19 mouse cellular contexts compared by ENCODE assay signal in genomic region chr2:148864966-148865365, GRCm38 (mm10). TPM values are rescaled to one million over a fixed set of nuclear protein-coding genes. Genes with fewer than 3 reads are reported as not detected.
DNase-seq lines count a peak whose midpoint lies in the region; ATAC-seq lines count a peak whose summit lies in the region.
"Had no signal": no experiment of that assay in that cellular context is flagged by ENCODE, and none has a peak within 500 bp of the region (broad histone marks: within the 10 kb centered on the region; RNA-seq: fewer than 3 reads in every experiment).

Gene 9230104L09Rik, minus strand, starts transcription at chr2:148865038.

- H3K27ac ChIP-seq in heart, embryonic 10.5 days, result peak within 1 kb of the TSS; percentile 69
- no peak within 1 kb of the TSS for H3K27ac ChIP-seq in lung, embryonic 15.5 days
- H3K27ac ChIP-seq in forebrain, embryonic 15.5 days (replicated peaks), result no peak within 1 kb of the TSS
- H3K27ac ChIP-seq: liver, embryonic 12.5 days; neural tube, embryonic 12.5 days had no signal

- DNase-seq in heart, adult 9 months (ENCODE audit: low spot score in 2 of 2), result peak; percentile 57 to 68
- no peak for DNase-seq in heart, postnatal 36 days
- peak; percentile 42 for DNase-seq in NIH3T3 (ENCODE audit: low read depth)
- no peak for DNase-seq in heart, embryonic 10.5 days (ENCODE audit: low spot score)
- DNase-seq: adrenal gland, adult 2 months; cerebellum, adult 9-11 months; kidney, adult 9 months; layer of hippocampus, adult 9-11 months; retina, postnatal 1 day; thymus, adult 18-20 months had no signal

- no peak within 1 kb of the TSS for H3K4me2 ChIP-seq in lung, embryonic 15.5 days
- no peak within 1 kb of the TSS for H3K4me2 ChIP-seq in forebrain, embryonic 15.5 days (replicated peaks)
- H3K4me2 ChIP-seq: liver, embryonic 12.5 days; neural tube, embryonic 12.5 days had no signal

- H3K27me3 ChIP-seq in heart, embryonic 10.5 days (ENCODE audit: insufficient read depth, poor library complexity, severe bottlenecking), result no peaks in the 10 kb centered on the region
- no peaks in the 10 kb centered on the region for H3K27me3 ChIP-seq in lung, embryonic 15.5 days
- H3K27me3 ChIP-seq in forebrain, embryonic 15.5 days, result no peaks in the 10 kb centered on the region
- H3K27me3 ChIP-seq: liver, embryonic 12.5 days; neural tube, embryonic 12.5 days had no signal

- 0 out of 2 replicates have a peak, but pooled peaks have one; percentile 19 for ATAC-seq in lung, embryonic 15.5 days (ENCODE audit: borderline replicate concordance, extremely low read depth, low FRiP score, low TSS enrichment)
- ATAC-seq in forebrain, embryonic 15.5 days (replicated peaks), result no peak
- no peak for ATAC-seq in erythroblast, adult 5-6 weeks (replicated peaks; ENCODE audit: low FRiP score, poor library complexity, severe bottlenecking)
- ATAC-seq: CD4-positive, CD25-positive, alpha-beta regulatory T cell, adult 4 months; liver, embryonic 12.5 days had no signal

- no peaks in the 10 kb centered on the region for H3K9me3 ChIP-seq in heart, embryonic 10.5 days
- no peaks in the 10 kb centered on the region for H3K9me3 ChIP-seq in lung, embryonic 15.5 days
- H3K9me3 ChIP-seq in forebrain, embryonic 15.5 days, result no peaks in the 10 kb centered on the region
- H3K9me3 ChIP-seq: liver, embryonic 12.5 days; neural tube, embryonic 12.5 days had no signal

- peaks cover 13% of the 10 kb centered on the region; the same call in 1 of the 2 replicates for H3K4me1 ChIP-seq in heart, embryonic 10.5 days
- no peaks in the 10 kb centered on the region for H3K4me1 ChIP-seq in lung, embryonic 15.5 days
- H3K4me1 ChIP-seq in forebrain, embryonic 15.5 days, result no peaks in the 10 kb centered on the region
- H3K4me1 ChIP-seq: liver, embryonic 12.5 days; neural tube, embryonic 12.5 days had no signal

- intact Hi-C loops in heart, postnatal 36 days (cut with DNase I), result no loop called here

- WGBS in heart, embryonic 10.5 days, result 19% methylated on average over 2 of the region's 2 CpGs
- WGBS in lung, embryonic 15.5 days, result 35% methylated on average over 2 of the region's 2 CpGs
- 79% methylated on average over 2 of the region's 2 CpGs for WGBS in forebrain, embryonic 15.5 days

- no peak within 1 kb of the TSS for H3K9ac ChIP-seq in lung, embryonic 15.5 days
- H3K9ac ChIP-seq in forebrain, embryonic 15.5 days (replicated peaks), result no peak within 1 kb of the TSS
- H3K9ac ChIP-seq: liver, embryonic 12.5 days; neural tube, embryonic 12.5 days had no signal

- H3K4me3 ChIP-seq in heart, embryonic 10.5 days, result peak within 1 kb of the TSS; percentile 3; the same call in 1 of the 2 replicates
- no peak within 1 kb of the TSS for H3K4me3 ChIP-seq in lung, embryonic 15.5 days
- H3K4me3 ChIP-seq in forebrain, embryonic 15.5 days, result no peak within 1 kb of the TSS
- H3K4me3 ChIP-seq: liver, embryonic 12.5 days; neural tube, embryonic 12.5 days had no signal

- H3K36me3 ChIP-seq in heart, embryonic 10.5 days, result no peaks in the 10 kb centered on the region
- no peaks in the 10 kb centered on the region for H3K36me3 ChIP-seq in lung, embryonic 15.5 days
- H3K36me3 ChIP-seq in forebrain, embryonic 15.5 days, result no peaks in the 10 kb centered on the region
- H3K36me3 ChIP-seq: liver, embryonic 12.5 days; neural tube, embryonic 12.5 days had no signal

RNA-seq across cellular contexts. Expression of gene 9230104L09Rik, which starts in this region (rescaled TPM):
- total RNA-seq in heart, postnatal 36 days (2021), result under 1 TPM in 1 of 2 experiments, not detected in 1; 0.70 TPM
- polyA plus RNA-seq in heart, embryonic 10.5 days (2016; fragmentation: Nextera tagmentation; extraction: Ambion mirVana), result not detected in 2 replicates
- not detected in 2 replicates for polyA plus RNA-seq in lung, embryonic 15.5 days (2015; fragmentation: Nextera tagmentation; extraction: Ambion mirVana)
- not detected in 2 replicates for polyA plus RNA-seq in forebrain, embryonic 15.5 days (2015; fragmentation: Nextera tagmentation; extraction: Ambion mirVana)
- total RNA-seq in erythroblast, adult 5-6 weeks (2015; ENCODE audit: low replicate concordance), result not detected in 2 replicates
- total RNA-seq in erythroblast, adult 5-6 weeks (2017; ENCODE audit: low replicate concordance), result not detected in 2 replicates
- total RNA-seq: left cerebral cortex, postnatal 14 days; megakaryocyte progenitor cell, adult 5-6 weeks; midbrain, postnatal 0 days had no signal
- polyA plus RNA-seq: adrenal gland, adult 2 months; CD4-positive, CD25-positive, alpha-beta regulatory T cell, adult 4 months; liver, embryonic 12.5 days; midbrain, postnatal 0 days; neural tube, embryonic 12.5 days had no signal

Comparison
In these comparisons a context has a peak if more than half of its experiments do, and no peak if none do; other contexts are left out.
1. DNase-seq: peak in heart, adult 9 months (2 of 2) and NIH3T3 (single experiment); none in heart, postnatal 36 days (0 of 2) and heart, embryonic 10.5 days (single experiment).
2. Peak in ATAC-seq in lung, embryonic 15.5 days; RNA of the gene not detected or under 1 TPM.